Mouse (Mus musculus) heart, embryonic 15.5 days (tissue): ENCODE data around the gene Col4a1. TPM values are rescaled to one million over a fixed set of nuclear protein-coding genes. Genes with fewer than 3 reads are reported as not detected.
A peak's percentile ranks its signal among the peaks of the same experiment; 100 is the strongest.

ENCODE experiments used
- ATAC-seq: fragments of 200-750 bp; cut with Nextera tagmentation; replicated peaks from 2 replicates; pipeline ENCODE4 v1.8.0; 2017; ENCODE audit warnings: low read depth, moderate TSS enrichment; ENCODE audit not compliant: insufficient number of reproducible peaks, insufficient read depth, low FRiP score
- H3K27ac ChIP-seq: fragments of 300-500 bp; sonication (generic); 2 replicates; pipeline ENCODE4 v1.5.1; 2015; ENCODE audit warnings: mild to moderate bottlenecking, inconsistent platforms
- H3K27me3 ChIP-seq: fragments of 300-500 bp; sonication (generic); 2 replicates; pipeline ENCODE4 v1.6.1; 2015; ENCODE audit warnings: inconsistent platforms
- H3K36me3 ChIP-seq: fragments of 300-500 bp; sonication (generic); 2 replicates; pipeline ENCODE4 v1.6.1; 2015; ENCODE audit warnings: mild to moderate bottlenecking, inconsistent platforms
- H3K4me1 ChIP-seq: fragments of 300-500 bp; sonication (generic); replicated peaks from 2 replicates; pipeline ENCODE4 v1.6.1; 2015; ENCODE audit warnings: inconsistent platforms
- H3K4me2 ChIP-seq: fragments of 300-500 bp; sonication (generic); 2 replicates; pipeline ENCODE4 v1.6.1; 2015; ENCODE audit warnings: inconsistent platforms, mild to moderate bottlenecking, moderate library complexity
- H3K4me3 ChIP-seq: fragments of 300-500 bp; sonication (generic); 2 replicates; pipeline ENCODE4 v1.5.1; 2015; ENCODE audit warnings: mild to moderate bottlenecking, inconsistent platforms
- H3K9ac ChIP-seq: fragments of 300-500 bp; sonication (generic); 2 replicates; pipeline ENCODE4 v1.6.1; 2015; ENCODE audit warnings: mild to moderate bottlenecking, inconsistent platforms
- H3K9me3 ChIP-seq: fragments of 300-500 bp; sonication (generic); replicated peaks from 2 replicates; pipeline ENCODE4 v1.6.1; 2016; ENCODE audit warnings: inconsistent platforms
- WGBS: fragments of 180-500 bp; shearing (Covaris S2); methylation state at CpG from one replicate; pipeline ENCODE4 v1.1.7; 2015; ENCODE audit warnings: mixed read lengths; 5-methylcytosine and 5-hydroxymethylcytosine counted together
- polyA plus RNA-seq: library from polyadenylated mRNA; unstranded; fragments of >200 nt; fragmentation: Nextera tagmentation; extraction: Ambion mirVana; gene quantifications from 2 replicates; pipeline ENCODE4 v1.2.1, GENCODE M21; 2015

The Col4a1 gene
- 191 and 245 TPM in 2 replicates for polyA plus RNA-seq

GRCm38 (mm10) chr8:11312349-11313175 lies at the start of gene Col4a1, which contains the start of gene Col4a2:
Gene Col4a1 (minus strand): TSS chr8:11312826.
Gene Col4a2 (plus strand): TSS chr8:11312805.
- H3K27ac ChIP-seq: peak within 1 kb of the TSS; percentile 87
- H3K4me2 ChIP-seq: peak within 1 kb of the TSS; percentile 69
- H3K4me3 ChIP-seq: peak within 1 kb of the TSS; percentile 75
- H3K9ac ChIP-seq: peak within 1 kb of the TSS; percentile 94
- under 1% methylated on average over 78 of the region's 87 CpGs for WGBS
- peaks cover 4% of the 10 kb centered on the region; the same call in 1 of the 2 replicates for H3K36me3 ChIP-seq
- peak; percentile 83 for ATAC-seq
- no peaks in the 10 kb centered on the region for H3K27me3 ChIP-seq
- no peaks in the 10 kb centered on the region for H3K9me3 ChIP-seq
- H3K4me1 ChIP-seq: peaks cover 74% of the 10 kb centered on the region

- Histone ChIP-seq H3K27me3 (no peaks in the 10 kb centered on the region), H3K9ac (no peak overlapping the region), H3K4me3 (no peak overlapping the region), H3K4me2 (no peak overlapping the region), H3K9me3 (no peaks in the 10 kb centered on the region), H3K27ac (peak overlapping the region; percentile 61), H3K4me1 (peaks cover 71% of the 10 kb centered on the region), H3K36me3 (no peaks in the 10 kb centered on the region)
- 66% methylated on average over 9 of the region's 9 CpGs for WGBS
- ATAC-seq: no peak
These were observed 49.1 kb upstream of the Col4a1 start for GRCm38 (mm10) chr8:11361546-11362277.

GRCm38 (mm10) chr8:11359846-11360245 lies 47.2 kb upstream of the Col4a1 start:
- 82% methylated on average over 5 of the region's 5 CpGs for WGBS
- peaks cover 4% of the 10 kb centered on the region; the same call in 1 of the 2 replicates for H3K36me3 ChIP-seq
- H3K4me3 ChIP-seq: no peak overlapping the region
- no peak for ATAC-seq
- no peaks in the 10 kb centered on the region for H3K9me3 ChIP-seq
- 0 out of 2 replicates have a peak overlapping the region, but pooled peaks have one; percentile 22 for H3K27ac ChIP-seq
- H3K27me3 ChIP-seq: no peaks in the 10 kb centered on the region
- H3K4me1 ChIP-seq: peaks cover 68% of the 10 kb centered on the region
- no peak overlapping the region for H3K4me2 ChIP-seq
- no peak overlapping the region for H3K9ac ChIP-seq

GRCm38 (mm10) chr8:11357921-11358436 lies 45.4 kb upstream of the Col4a1 start:
- H3K9me3 ChIP-seq: no peaks in the 10 kb centered on the region
- peak; percentile 69 for ATAC-seq
- 0 out of 2 replicates have a peak overlapping the region, but pooled peaks have one; percentile 7 for H3K9ac ChIP-seq
- WGBS: 22% methylated on average over 7 of the region's 7 CpGs
- H3K27ac ChIP-seq: peak overlapping the region; percentile 68
- H3K4me3 ChIP-seq: no peak overlapping the region
- peaks cover 54% of the 10 kb centered on the region for H3K4me1 ChIP-seq
- peak overlapping the region; percentile 32 for H3K4me2 ChIP-seq
- peaks cover 10% of the 10 kb centered on the region; the same call in 1 of the 2 replicates for H3K36me3 ChIP-seq
- H3K27me3 ChIP-seq: no peaks in the 10 kb centered on the region

GRCm38 (mm10) chr8:11356776-11357175 lies 44.1 kb upstream of the Col4a1 start:
- Histone ChIP-seq H3K9me3 (no peaks in the 10 kb centered on the region), H3K27ac (peak overlapping the region; percentile 68), H3K4me3 (no peak overlapping the region), H3K36me3 (peaks cover 10% of the 10 kb centered on the region; the same call in 1 of the 2 replicates), H3K4me1 (peaks cover 42% of the 10 kb centered on the region), H3K27me3 (no peaks in the 10 kb centered on the region), H3K4me2 (no peak overlapping the region), H3K9ac (no peak overlapping the region)
- WGBS: 41% methylated on average over 8 of the region's 8 CpGs
- no peak for ATAC-seq

GRCm38 (mm10) chr8:11355900-11356299 lies 43.3 kb upstream of the Col4a1 start:
- Histone ChIP-seq H3K9ac (no peak overlapping the region), H3K27me3 (no peaks in the 10 kb centered on the region), H3K27ac (no peak overlapping the region), H3K4me2 (no peak overlapping the region), H3K4me1 (peaks cover 46% of the 10 kb centered on the region), H3K4me3 (no peak overlapping the region), H3K9me3 (no peaks in the 10 kb centered on the region), H3K36me3 (peaks cover 10% of the 10 kb centered on the region; the same call in 1 of the 2 replicates)
- no peak for ATAC-seq
- WGBS: 93% methylated on average over 3 of the region's 3 CpGs

- peaks cover 10% of the 10 kb centered on the region; the same call in 1 of the 2 replicates for H3K36me3 ChIP-seq
- H3K9ac ChIP-seq: no peak overlapping the region
- H3K4me2 ChIP-seq: no peak overlapping the region
- no peak overlapping the region for H3K4me3 ChIP-seq
- WGBS: 95% methylated on average over 8 of the region's 8 CpGs
- peaks cover 46% of the 10 kb centered on the region for H3K4me1 ChIP-seq
- H3K9me3 ChIP-seq: no peaks in the 10 kb centered on the region
- no peaks in the 10 kb centered on the region for H3K27me3 ChIP-seq
- no peak for ATAC-seq
- H3K27ac ChIP-seq: no peak overlapping the region
These were observed 42.3 kb upstream of the Col4a1 start for GRCm38 (mm10) chr8:11354800-11355451.

GRCm38 (mm10) chr8:11352514-11352913 lies 39.9 kb upstream of the Col4a1 start:
- Histone ChIP-seq H3K9me3 (no peaks in the 10 kb centered on the region), H3K9ac (no peak overlapping the region), H3K27me3 (no peaks in the 10 kb centered on the region), H3K4me2 (no peak overlapping the region), H3K4me1 (peaks cover 55% of the 10 kb centered on the region), H3K36me3 (peaks cover 10% of the 10 kb centered on the region; the same call in 1 of the 2 replicates), H3K4me3 (no peak overlapping the region), H3K27ac (no peak overlapping the region)
- ATAC-seq: no peak
- 77% methylated on average over 11 of the region's 11 CpGs for WGBS

GRCm38 (mm10) chr8:11351355-11351754 lies 38.7 kb upstream of the Col4a1 start:
- H3K9me3 ChIP-seq: no peaks in the 10 kb centered on the region
- H3K4me2 ChIP-seq: no peak overlapping the region
- H3K27me3 ChIP-seq: no peaks in the 10 kb centered on the region
- peaks cover 10% of the 10 kb centered on the region; the same call in 1 of the 2 replicates for H3K36me3 ChIP-seq
- peaks cover 56% of the 10 kb centered on the region for H3K4me1 ChIP-seq
- H3K4me3 ChIP-seq: no peak overlapping the region
- H3K27ac ChIP-seq: no peak overlapping the region
- ATAC-seq: no peak
- no peak overlapping the region for H3K9ac ChIP-seq
- 81% methylated on average over 6 of the region's 6 CpGs for WGBS

GRCm38 (mm10) chr8:11348622-11349021 lies 36.0 kb upstream of the Col4a1 start:
- peak overlapping the region; percentile 36 for H3K4me2 ChIP-seq
- H3K4me1 ChIP-seq: peaks cover 60% of the 10 kb centered on the region
- ATAC-seq: peak; percentile 52; the same call in 1 of the 2 replicates
- H3K36me3 ChIP-seq: no peaks in the 10 kb centered on the region
- H3K27me3 ChIP-seq: no peaks in the 10 kb centered on the region
- H3K4me3 ChIP-seq: no peak overlapping the region
- no peaks in the 10 kb centered on the region for H3K9me3 ChIP-seq
- WGBS: 25% methylated on average over 11 of the region's 11 CpGs
- peak overlapping the region; percentile 74 for H3K27ac ChIP-seq
- H3K9ac ChIP-seq: no peak overlapping the region
